Mouse (Mus musculus) cerebellum, adult 11-12 months (tissue): Measurements from ENCODE around the gene Pip4k2c.
A peak's percentile ranks its signal among the peaks of the same experiment; 100 is the strongest.
"Not testable (repeated sequence)": the region's sequence is repeated elsewhere in the genome, so short reads cannot be mapped to it uniquely, and the experiment has no call there.

Source experiments
- DNase-seq: peaks from one replicate; pipeline ENCODE4 v3.0.0; 2022

The Pip4k2c gene

GRCm38 (mm10) chr10:127208921-127209320, 2.5 kb downstream of the Pip4k2c start:
- DNase-seq = no peak

- DNase-seq = no peak
These were observed 6.0 kb downstream of the Pip4k2c start for GRCm38 (mm10) chr10:127205373-127205772.

GRCm38 (mm10) chr10:127204589-127204988, 6.8 kb downstream of the Pip4k2c start:
- DNase-seq = no peak

- DNase-seq = no peak
These were observed 8.3 kb downstream of the Pip4k2c start for GRCm38 (mm10) chr10:127203106-127203505.

- no peak for DNase-seq
These were observed 11.1 kb downstream of the Pip4k2c start for GRCm38 (mm10) chr10:127200279-127200678.

GRCm38 (mm10) chr10:127199474-127199873, 11.9 kb downstream of the Pip4k2c start:
- no peak for DNase-seq

- no peak for DNase-seq
These were observed 12.3 kb downstream of the Pip4k2c start for GRCm38 (mm10) chr10:127199068-127199467.

- no peak for DNase-seq
These were observed 12.9 kb downstream of the Pip4k2c start for GRCm38 (mm10) chr10:127198492-127198891.

GRCm38 (mm10) chr10:127197505-127198110, 13.8 kb downstream of the Pip4k2c start:
- no peak for DNase-seq

- DNase-seq = no peak
These were observed 14.3 kb downstream of the Pip4k2c start for GRCm38 (mm10) chr10:127197104-127197503.

GRCm38 (mm10) chr10:127196392-127196791, 15.0 kb downstream of the Pip4k2c start:
- DNase-seq = peak; percentile 75

- DNase-seq = peak; percentile 70
These were observed 15.9 kb downstream of the Pip4k2c start, which contains the start of gene Dtx3 for GRCm38 (mm10) chr10:127195328-127196129. TSS of gene Dtx3 (minus strand) at chr10:127195728.

GRCm38 (mm10) chr10:127194428-127195327, 16.7 kb downstream of the Pip4k2c start:
- peak; percentile 82 for DNase-seq

GRCm38 (mm10) chr10:127193011-127193410, 18.4 kb downstream of the Pip4k2c start:
- no peak for DNase-seq

GRCm38 (mm10) chr10:127192057-127192328, 19.4 kb downstream of the Pip4k2c start:
- not testable (repeated sequence) for DNase-seq

GRCm38 (mm10) chr10:127191191-127192056, 20.0 kb downstream of the Pip4k2c start:
- peak; percentile 44 for DNase-seq

- peak; percentile 49 for DNase-seq
These were observed 20.8 kb downstream of the Pip4k2c start for GRCm38 (mm10) chr10:127190398-127191190.

- peak; percentile 67 for DNase-seq
These were observed 21.6 kb downstream of the Pip4k2c start, which contains the start of gene Arhgef25 for GRCm38 (mm10) chr10:127189651-127190381. TSS of gene Arhgef25 (minus strand) at chr10:127190083.

- peak; percentile 71 for DNase-seq
These were observed 22.2 kb downstream of the Pip4k2c start for GRCm38 (mm10) chr10:127189116-127189650.

- peak; percentile 78 for DNase-seq
These were observed 22.8 kb downstream of the Pip4k2c start for GRCm38 (mm10) chr10:127188465-127189115.
